ENCODE assay signal across 22 mouse cellular contexts in genomic region chr2:82715773-82716172, GRCm38 (mm10).
DNase-seq lines count a peak whose midpoint lies in the region; ATAC-seq lines count a peak whose summit lies in the region.
"Had no signal": no experiment of that assay in that cellular context is flagged by ENCODE, and none has a peak within 500 bp of the region (broad histone marks: within the 10 kb centered on the region; RNA-seq: fewer than 3 reads in every experiment).

No protein-coding gene starts in this region.

- WGBS in heart, embryonic 12.5 days: 39% methylated on average over 3 of the region's 3 CpGs

- 0 out of 2 replicates have a peak, but pooled peaks cover 3% of the 10 kb centered on the region for H3K9me3 ChIP-seq in heart, embryonic 12.5 days (replicated peaks)
- H3K9me3 ChIP-seq: embryonic facial prominence, embryonic 10.5 days; forebrain, embryonic 12.5 days; heart, embryonic 10.5 days; limb, embryonic 12.5 days; liver, embryonic 13.5 days had no signal

- no peak overlapping the region for H3K27ac ChIP-seq in heart, embryonic 12.5 days (ENCODE audit: poor library complexity, severe bottlenecking)
- H3K27ac ChIP-seq: embryonic facial prominence, embryonic 10.5 days; forebrain, embryonic 12.5 days; heart, embryonic 10.5 days; limb, embryonic 12.5 days; liver, embryonic 13.5 days had no signal

- H3K4me2 ChIP-seq in heart, embryonic 12.5 days: no peak overlapping the region
- H3K4me2 ChIP-seq: forebrain, embryonic 12.5 days; limb, embryonic 12.5 days; liver, embryonic 13.5 days; lung, embryonic 14.5 days; midbrain, embryonic 11.5 days had no signal

- DNase-seq in heart, adult 11 months: no peak
- peak; percentile 38 to 48 for DNase-seq in frontal cortex, adult 2 months (ENCODE audit: extremely low spot score in 1 of 2, low spot score in 1 of 2)
- DNase-seq in left cerebral cortex, adult 9 months (ENCODE audit: low spot score in 2 of 2): peak; percentile 9 to 14
- DNase-seq in right cerebral cortex, postnatal 14 days: peak; percentile 9
- no peak for DNase-seq in cerebellum, postnatal 10 days
- no peak for DNase-seq in ovary, postnatal 10 days (ENCODE audit: low spot score)
- DNase-seq: adrenal gland, postnatal 25 days; B cell, adult 2 months; cerebellum, adult 18-20 months; gastrocnemius, postnatal 10 days; kidney, adult 11 months; liver, embryonic 13.5 days; lung, embryonic 14.5 days; lung, postnatal 4 days; thymus, postnatal 14 days had no signal

- H3K9ac ChIP-seq in heart, embryonic 12.5 days: no peak overlapping the region
- H3K9ac ChIP-seq: forebrain, embryonic 12.5 days; limb, embryonic 12.5 days; liver, embryonic 13.5 days; lung, embryonic 14.5 days had no signal

- no peaks in the 10 kb centered on the region for H3K27me3 ChIP-seq in heart, embryonic 12.5 days (replicated peaks)
- H3K27me3 ChIP-seq: forebrain, embryonic 12.5 days; limb, embryonic 12.5 days; liver, embryonic 13.5 days had no signal

- no peaks in the 10 kb centered on the region for H3K36me3 ChIP-seq in heart, embryonic 12.5 days
- H3K36me3 ChIP-seq: embryonic facial prominence, embryonic 10.5 days; forebrain, embryonic 12.5 days; heart, embryonic 10.5 days; limb, embryonic 12.5 days; liver, embryonic 13.5 days had no signal

- H3K4me1 ChIP-seq in heart, embryonic 12.5 days (replicated peaks): no peaks in the 10 kb centered on the region
- H3K4me1 ChIP-seq: embryonic facial prominence, embryonic 10.5 days; forebrain, embryonic 12.5 days; heart, embryonic 10.5 days; limb, embryonic 12.5 days; liver, embryonic 13.5 days had no signal

- 0 out of 2 replicates have a peak, but pooled peaks have one; percentile 22 for ATAC-seq in heart, embryonic 12.5 days (ENCODE audit: insufficient number of reproducible peaks, low FRiP score)
- ATAC-seq in megakaryocyte-erythroid progenitor cell, adult 5-6 weeks (replicated peaks; ENCODE audit: low FRiP score, low TSS enrichment, poor library complexity, severe bottlenecking): no peak

- H3K4me3 ChIP-seq in heart, embryonic 12.5 days: no peak overlapping the region
- H3K4me3 ChIP-seq: embryonic facial prominence, embryonic 10.5 days; forebrain, embryonic 12.5 days; heart, embryonic 10.5 days; limb, embryonic 12.5 days; liver, embryonic 13.5 days had no signal

Comparison
In these comparisons a context has a peak if more than half of its experiments do, and no peak if none do; other contexts are left out.
1. DNase-seq: peak in frontal cortex, adult 2 months (2 of 2), left cerebral cortex, adult 9 months (2 of 2) and right cerebral cortex, postnatal 14 days (single experiment); none in heart, adult 11 months (single experiment), cerebellum, postnatal 10 days (0 of 2) and ovary, postnatal 10 days (single experiment).